Mouse (Mus musculus): ENCODE results near the gene Prss42. TPM values are rescaled to one million over a fixed set of nuclear protein-coding genes. Genes with fewer than 3 reads are reported as not detected.

Gene Prss42
- polyA plus RNA-seq, 1 experiment from 2014 or later: not detected

- Histone ChIP-seq H3K27ac (replicated peaks) (no peak overlapping the region), H3K4me1 (replicated peaks) (no peaks in the 10 kb centered on the region), H3K4me2 (no peak overlapping the region), H3K4me3 (no peak overlapping the region), H3K9me3 (no peaks in the 10 kb centered on the region), H3K27me3 (no peaks in the 10 kb centered on the region), H3K9ac (no peak overlapping the region), H3K36me3 (no peaks in the 10 kb centered on the region)
- ATAC-seq (ENCODE audit: low read depth): no peak
- 69% methylated on average over 6 of the region's 6 CpGs for WGBS
Observed at GRCm38 (mm10) chr9:110840905-110841304, 42.9 kb downstream of the Prss42 start.

- Histone ChIP-seq H3K4me1 (replicated peaks) (no peaks in the 10 kb centered on the region), H3K36me3 (no peaks in the 10 kb centered on the region), H3K27ac (replicated peaks) (no peak overlapping the region), H3K4me3 (no peak overlapping the region), H3K9ac (no peak overlapping the region), H3K27me3 (no peaks in the 10 kb centered on the region), H3K9me3 (no peaks in the 10 kb centered on the region), H3K4me2 (no peak overlapping the region)
- WGBS: 77% methylated on average over 2 of the region's 2 CpGs
- ATAC-seq (ENCODE audit: low read depth): no peak
Observed at GRCm38 (mm10) chr9:110841438-110841837, 43.5 kb downstream of the Prss42 start.

GRCm38 (mm10) chr9:110844206-110844605 is 46.2 kb downstream of the Prss42 start, which contains the start of gene Prss46:
Gene Prss46 (plus strand): TSS chr9:110844506.
- no peaks in the 10 kb centered on the region for H3K27me3 ChIP-seq
- H3K4me3 ChIP-seq: no peak within 1 kb of the TSS
- H3K4me2 ChIP-seq: no peak within 1 kb of the TSS
- H3K9me3 ChIP-seq: no peaks in the 10 kb centered on the region
- H3K36me3 ChIP-seq: no peaks in the 10 kb centered on the region
- no peak for ATAC-seq (ENCODE audit: low read depth)
- no peaks in the 10 kb centered on the region for H3K4me1 ChIP-seq (replicated peaks)
- H3K27ac ChIP-seq (replicated peaks): no peak within 1 kb of the TSS
- 84% methylated on average over 10 of the region's 10 CpGs for WGBS
- no peak within 1 kb of the TSS for H3K9ac ChIP-seq

- Histone ChIP-seq H3K9me3 (no peaks in the 10 kb centered on the region), H3K36me3 (no peaks in the 10 kb centered on the region), H3K4me3 (no peak overlapping the region), H3K9ac (no peak overlapping the region), H3K4me2 (no peak overlapping the region), H3K4me1 (replicated peaks) (no peaks in the 10 kb centered on the region), H3K27me3 (no peaks in the 10 kb centered on the region), H3K27ac (replicated peaks) (no peak overlapping the region)
- WGBS: 78% methylated on average over 7 of the region's 7 CpGs
- no peak for ATAC-seq (ENCODE audit: low read depth)
Observed at GRCm38 (mm10) chr9:110849162-110849561, 51.2 kb downstream of the Prss42 start.

Other genes starting within 250 kb of the Prss42 start
- gene Nradd, start 173.7 kb upstream of the Prss42 start, polyA plus RNA-seq (2015; fragmentation: Nextera tagmentation; extraction: Ambion mirVana): 38.0 and 39.3 TPM in 2 replicates
- 1.8 and 2.2 TPM in 2 replicates for gene Nbeal2, start 144.0 kb upstream of the Prss42 start, polyA plus RNA-seq (2015; fragmentation: Nextera tagmentation; extraction: Ambion mirVana)
- 105 and 118 TPM in 2 replicates for gene Ccdc12, start 141.7 kb upstream of the Prss42 start, polyA plus RNA-seq (2015; fragmentation: Nextera tagmentation; extraction: Ambion mirVana)
- 1.2 and 3.8 TPM in 2 replicates for gene Myl3, start 56.3 kb upstream of the Prss42 start, polyA plus RNA-seq (2015; fragmentation: Nextera tagmentation; extraction: Ambion mirVana)
- gene Pth1r, start 51.0 kb upstream of the Prss42 start, polyA plus RNA-seq (2015; fragmentation: Nextera tagmentation; extraction: Ambion mirVana): 17.6 and 20.2 TPM in 2 replicates
- not detected in 2 replicates for gene Prss44, start 15.8 kb downstream of the Prss42 start, polyA plus RNA-seq (2015; fragmentation: Nextera tagmentation; extraction: Ambion mirVana)
- gene Prss43, start 28.5 kb downstream of the Prss42 start, polyA plus RNA-seq (2015; fragmentation: Nextera tagmentation; extraction: Ambion mirVana): not detected in 2 replicates
- not detected in 2 replicates for gene Prss45, start 36.4 kb downstream of the Prss42 start, polyA plus RNA-seq (2015; fragmentation: Nextera tagmentation; extraction: Ambion mirVana)
- gene Prss46, start 46.3 kb downstream of the Prss42 start, polyA plus RNA-seq (2015; fragmentation: Nextera tagmentation; extraction: Ambion mirVana): not detected in 2 replicates
- gene Prss50, start 59.8 kb downstream of the Prss42 start, polyA plus RNA-seq (2015; fragmentation: Nextera tagmentation; extraction: Ambion mirVana): 0.22 TPM in 1 of 2 replicates, not detected in the other
- 1.2 TPM in 2 replicates for gene Als2cl, start 81.7 kb downstream of the Prss42 start, polyA plus RNA-seq (2015; fragmentation: Nextera tagmentation; extraction: Ambion mirVana)
- gene Tmie, start 81.9 kb downstream of the Prss42 start, polyA plus RNA-seq (2015; fragmentation: Nextera tagmentation; extraction: Ambion mirVana): 1.7 and 1.8 TPM in 2 replicates
- not detected in 2 replicates for gene Fam240a, start 118.7 kb downstream of the Prss42 start, polyA plus RNA-seq (2015; fragmentation: Nextera tagmentation; extraction: Ambion mirVana)
- 0.22 TPM in 1 of 2 replicates, not detected in the other for gene Tdgf1, start 148.0 kb downstream of the Prss42 start, polyA plus RNA-seq (2015; fragmentation: Nextera tagmentation; extraction: Ambion mirVana)
- 0.62 and 1.1 TPM in 2 replicates for gene Lrrc2, start 153.4 kb downstream of the Prss42 start, polyA plus RNA-seq (2015; fragmentation: Nextera tagmentation; extraction: Ambion mirVana)
- not detected in 2 replicates for gene Rtp3, start 192.4 kb downstream of the Prss42 start, polyA plus RNA-seq (2015; fragmentation: Nextera tagmentation; extraction: Ambion mirVana)
- 0.80 and 1.1 TPM in 2 replicates for gene Ltf, start 221.1 kb downstream of the Prss42 start, polyA plus RNA-seq (2015; fragmentation: Nextera tagmentation; extraction: Ambion mirVana)

All from neural tube, embryonic 13.5 days (tissue).